Mouse (Mus musculus) mature B cell (primary cell): Measurements from ENCODE around the gene Olfr92.
"Not testable (repeated sequence)": the region's sequence is repeated elsewhere in the genome, so short reads cannot be mapped to it uniquely, and the experiment has no call there.

Source experiments
- in situ Hi-C: fragments of 300-500 bp; cut with MboI; formaldehyde crosslinking; loops from 2 replicates; pipeline ENCODE4 v1.14.3; 2019

Gene Olfr92

DNA sequence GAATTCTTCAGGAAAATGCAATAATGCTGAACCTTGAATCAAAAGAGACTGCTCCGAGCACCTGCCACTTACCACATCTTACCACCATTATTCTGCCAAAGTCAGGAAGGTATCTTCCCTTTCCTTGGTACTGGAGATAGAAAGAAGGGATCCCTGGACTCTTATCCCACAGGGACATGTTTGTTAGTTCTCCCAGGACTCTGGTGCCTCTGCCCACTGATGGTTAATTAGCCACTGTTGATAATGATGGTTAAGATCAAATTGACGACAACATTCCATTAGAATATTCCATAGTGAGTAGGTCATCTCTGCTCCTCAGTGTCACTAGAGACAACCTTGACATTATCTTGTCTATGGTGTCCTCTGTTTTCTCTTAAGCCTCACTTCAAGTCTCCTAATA lies at the start of gene Olfr92:
TSS of gene Olfr92 (minus strand) at position 101 of the 400 bp plus-strand sequence.
- in situ Hi-C loops = no loop called here

DNA sequence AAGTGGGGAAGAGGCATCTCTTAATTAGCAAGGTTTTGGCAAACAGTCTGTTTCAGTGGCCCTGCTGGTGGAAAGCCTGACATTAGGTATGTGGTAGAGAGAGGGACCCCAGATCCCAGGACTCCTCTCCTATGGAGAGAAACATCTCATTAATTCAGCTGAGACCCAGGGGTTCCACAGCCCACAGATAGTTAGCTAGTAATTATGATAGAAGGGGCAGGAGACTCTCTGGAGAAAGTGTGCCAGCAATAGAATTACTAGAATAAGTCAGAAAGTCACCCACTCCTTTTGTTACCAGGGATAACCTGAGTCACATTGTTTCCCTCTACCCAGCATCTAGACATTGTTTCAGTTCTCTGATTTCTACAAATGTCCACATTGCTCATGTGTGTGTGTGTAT lies 41.5 kb upstream of the Olfr92 start, which contains the start of gene Olfr93:
TSS of gene Olfr93 (minus strand) at position 101 of the 400 bp plus-strand sequence.
- in situ Hi-C loops = no loop called here

DNA sequence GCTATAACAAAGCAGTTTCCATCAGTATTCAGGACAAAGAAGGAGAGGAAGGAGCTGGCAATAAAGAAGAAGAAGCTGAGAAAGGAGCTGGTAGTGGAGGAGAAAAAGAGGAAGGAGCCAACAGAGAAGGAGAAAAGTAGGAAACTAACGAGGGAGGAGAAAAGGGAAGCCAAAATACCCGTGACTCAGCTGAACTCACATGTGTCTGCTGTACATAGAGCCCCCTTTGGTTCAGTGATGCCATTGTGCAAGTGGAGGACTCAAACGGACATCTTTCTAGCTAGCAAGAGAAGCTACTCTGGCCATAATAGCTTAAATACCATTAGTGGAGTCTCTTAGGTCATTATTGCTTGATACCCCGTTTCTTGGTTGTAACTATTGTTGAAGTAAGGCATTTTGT lies 11.5 kb upstream of the Olfr92 start:
- in situ Hi-C loops = not testable (repeated sequence)

GRCm38 (mm10) chr17:37098178-37098577 lies 21.7 kb downstream of the Olfr92 start, which contains the start of gene Olfr91:
Olfr91 (minus strand) TSS chr17:37098278.
- in situ Hi-C loops = no loop called here

GRCm38 (mm10) chr17:37093289-37093688 lies 26.6 kb downstream of the Olfr92 start:
- in situ Hi-C loops = no loop called here

- in situ Hi-C loops = no loop called here
Measured at GRCm38 (mm10) chr17:37092198-37092597, 27.7 kb downstream of the Olfr92 start.

- in situ Hi-C loops = no loop called here
Measured at GRCm38 (mm10) chr17:37088399-37088798, 31.5 kb downstream of the Olfr92 start, which contains the start of gene Olfr90. Olfr90 (minus strand) TSS chr17:37088499.

GRCm38 (mm10) chr17:37085545-37085944 lies 34.3 kb downstream of the Olfr92 start:
- in situ Hi-C loops = no loop called here

DNA sequence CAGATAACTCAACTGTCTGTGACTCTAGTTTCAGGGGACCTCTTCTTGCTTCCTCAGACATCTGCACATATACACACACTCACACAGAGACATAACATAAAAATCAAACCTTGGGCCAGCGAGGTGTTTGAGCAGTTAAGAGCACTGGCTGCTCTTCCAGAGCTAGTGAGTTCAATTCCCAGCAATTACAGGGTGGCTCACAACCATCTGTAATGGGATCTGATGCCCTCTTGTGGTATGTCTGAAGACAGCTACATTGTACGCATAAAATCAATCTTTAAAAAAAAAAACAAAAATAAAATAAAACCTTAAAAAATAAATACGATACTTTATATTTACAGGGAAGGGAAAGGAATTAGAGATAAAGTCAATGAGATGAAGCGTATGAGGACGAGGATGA lies 35.3 kb downstream of the Olfr92 start:
- in situ Hi-C loops = no loop called here

DNA sequence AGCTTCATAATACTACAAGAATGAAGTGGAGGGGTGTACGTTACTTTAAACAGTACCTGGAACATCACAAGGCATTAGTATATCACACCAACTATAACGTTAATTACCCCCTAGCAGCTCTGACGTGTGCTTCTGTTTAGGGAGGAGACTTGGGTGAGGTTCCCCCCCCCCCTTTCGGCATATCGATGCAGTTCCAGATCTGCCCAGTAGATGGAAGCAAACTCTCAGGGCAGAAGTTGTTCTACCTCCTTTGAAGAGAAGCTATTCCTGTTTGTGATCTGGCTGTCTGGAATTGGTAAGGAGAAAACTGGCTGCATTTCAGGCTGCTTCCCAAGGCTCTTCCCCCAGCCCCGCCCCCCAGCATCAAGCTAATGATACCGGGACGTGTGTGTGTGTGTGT lies 36.6 kb downstream of the Olfr92 start:
- in situ Hi-C loops = no loop called here

DNA sequence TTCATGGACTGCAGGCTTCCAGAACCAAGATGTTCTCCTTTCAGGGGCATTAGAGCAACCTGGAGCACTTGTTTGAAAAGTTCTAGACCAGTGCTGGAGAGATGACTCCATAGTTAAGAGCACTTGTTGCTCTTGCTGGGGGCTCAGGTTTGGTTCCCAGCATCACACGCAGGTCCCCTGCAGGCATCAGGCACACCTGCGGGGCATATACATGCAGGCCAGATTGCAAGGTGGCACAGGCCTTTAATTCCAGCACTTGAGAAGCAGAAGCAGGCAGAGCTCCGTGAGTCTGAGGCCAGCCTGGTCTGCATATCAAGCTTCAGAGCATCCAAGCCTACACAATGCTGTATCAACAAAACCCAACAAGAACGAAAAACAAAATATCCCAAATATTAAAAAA lies 38.2 kb downstream of the Olfr92 start:
- in situ Hi-C loops = no loop called here

DNA sequence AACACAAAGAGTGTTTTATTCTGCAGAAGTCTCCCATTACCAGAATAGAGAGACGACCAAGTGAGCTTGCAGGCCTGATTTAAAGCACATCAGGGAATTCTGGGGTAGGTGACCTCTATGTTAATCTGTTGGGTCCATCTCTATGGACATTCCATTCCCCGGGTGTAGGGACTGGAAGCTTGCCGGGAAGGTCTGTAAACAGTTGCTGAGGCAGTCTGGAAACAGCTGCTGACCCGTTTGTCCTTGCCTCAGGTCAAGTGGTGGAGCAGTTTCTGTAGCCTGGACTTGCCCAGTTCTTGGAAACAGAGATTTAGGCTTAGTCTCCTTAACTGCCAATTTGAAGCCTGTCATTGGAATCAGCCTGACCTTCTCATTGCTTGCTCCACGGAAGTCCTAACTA lies 39.8 kb downstream of the Olfr92 start:
- in situ Hi-C loops = no loop called here

DNA sequence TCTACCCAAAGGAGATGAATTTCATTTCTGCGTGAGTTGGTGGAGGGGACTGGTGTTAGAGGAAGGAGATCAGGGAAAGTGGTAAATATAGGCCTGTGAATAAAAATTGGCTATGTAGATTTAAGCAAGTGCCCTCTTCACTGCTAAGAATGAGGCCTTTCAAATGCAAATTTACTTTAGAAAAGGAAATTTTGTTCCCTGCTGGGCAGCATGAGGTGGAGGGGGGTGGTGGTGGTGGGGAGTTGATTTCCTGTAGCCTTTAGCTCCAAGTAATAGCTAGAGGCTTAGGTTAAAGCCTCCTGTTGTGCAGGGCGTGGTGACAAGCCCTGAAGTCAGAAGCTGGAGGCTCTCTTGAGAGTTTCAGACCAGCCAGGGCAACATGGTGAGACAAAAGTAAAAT lies 40.9 kb downstream of the Olfr92 start:
- in situ Hi-C loops = no loop called here

- in situ Hi-C loops = no loop called here
Measured at GRCm38 (mm10) chr17:37078193-37078592, 41.7 kb downstream of the Olfr92 start.

- in situ Hi-C loops = no loop called here
Measured at GRCm38 (mm10) chr17:37075766-37076165, 44.1 kb downstream of the Olfr92 start.

GRCm38 (mm10) chr17:37075181-37075580 lies 44.7 kb downstream of the Olfr92 start:
- in situ Hi-C loops = no loop called here

DNA sequence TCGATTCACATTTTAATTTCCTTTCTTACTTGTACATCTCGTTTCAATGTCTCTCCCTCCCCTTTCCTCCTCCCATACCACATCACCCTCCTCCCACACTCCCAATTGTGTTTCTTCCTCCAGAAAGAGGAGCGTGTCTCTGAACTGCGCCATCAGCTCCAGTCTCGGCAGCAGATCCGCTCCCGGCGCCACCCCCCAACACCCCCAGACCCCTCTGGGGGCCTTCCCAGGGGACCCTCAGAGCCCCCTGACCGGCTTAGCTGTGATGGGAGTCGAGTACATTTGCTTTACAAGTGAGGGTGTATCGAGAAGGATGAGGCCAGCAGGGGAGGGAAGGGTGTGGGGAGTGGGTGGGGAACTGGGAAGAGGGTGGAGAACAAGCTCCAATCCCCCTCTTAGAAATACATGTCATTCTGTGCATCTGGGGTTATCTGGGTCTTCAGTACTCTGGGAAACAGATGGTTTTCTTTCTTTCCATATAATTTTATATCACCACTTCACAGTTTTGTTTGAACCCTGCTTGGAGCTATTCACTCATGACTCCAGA lies 47.1 kb downstream of the Olfr92 start:
- in situ Hi-C loops = no loop called here

GRCm38 (mm10) chr17:37072080-37072729 lies 47.7 kb downstream of the Olfr92 start:
- in situ Hi-C loops = no loop called here

DNA sequence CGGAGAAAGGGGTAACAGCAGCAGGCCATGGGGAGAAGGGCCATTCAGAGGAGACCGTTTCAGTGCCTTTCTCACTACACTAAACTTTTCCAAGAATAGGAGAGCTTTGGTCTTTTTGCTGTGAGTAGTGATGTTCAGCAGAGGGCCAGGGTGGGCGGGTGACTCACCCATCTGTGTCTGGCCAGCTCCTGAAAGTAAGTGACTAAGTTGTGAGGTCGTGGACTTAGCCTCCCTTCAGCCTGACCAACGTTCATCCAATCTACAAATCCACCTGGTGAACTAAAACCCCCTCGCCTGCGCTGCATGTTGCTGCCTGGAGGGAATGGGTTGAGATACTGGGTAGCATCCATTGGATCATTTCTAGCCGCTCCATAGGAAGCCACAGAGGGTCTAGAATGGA lies 49.8 kb downstream of the Olfr92 start:
- in situ Hi-C loops = no loop called here

DNA sequence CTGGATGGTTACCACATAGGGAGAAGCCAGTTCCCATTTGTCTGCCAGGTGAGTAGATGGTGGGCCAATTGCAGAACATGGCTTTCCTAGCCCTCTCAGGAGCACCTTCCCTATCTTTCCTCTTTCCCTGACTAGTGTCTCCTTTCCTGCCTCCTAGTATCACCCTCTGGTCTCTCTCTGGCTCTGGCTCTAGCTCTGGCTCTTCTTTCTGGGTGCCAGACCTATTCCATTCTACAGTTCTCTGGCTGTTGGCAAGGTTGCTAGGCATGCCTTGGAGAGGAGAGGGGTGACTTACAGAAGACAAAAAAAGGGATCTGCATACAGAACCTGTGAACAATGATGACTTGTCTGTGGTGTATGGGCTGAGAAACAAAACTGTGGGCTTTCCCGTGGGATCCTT lies 52.0 kb downstream of the Olfr92 start:
- in situ Hi-C loops = no loop called here

DNA sequence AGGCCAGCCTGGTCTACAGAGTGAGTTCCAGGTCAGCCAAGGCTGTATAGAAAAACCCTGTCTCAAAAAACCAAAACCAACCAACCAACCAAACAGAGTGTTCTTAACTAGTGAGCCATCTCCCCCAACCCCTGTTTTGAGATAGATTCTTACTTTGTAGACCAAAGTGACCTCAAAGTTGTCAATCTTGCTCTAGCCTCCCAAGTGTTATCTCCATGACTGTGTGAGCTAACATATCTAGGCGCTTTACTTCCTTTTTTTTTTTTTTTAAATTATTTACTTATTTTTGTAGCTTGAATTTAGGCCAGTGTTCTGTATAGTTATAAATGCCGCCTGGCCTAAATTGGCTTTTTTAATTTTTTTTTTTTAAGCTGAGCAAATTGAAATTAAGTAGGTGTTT lies 53.9 kb downstream of the Olfr92 start:
- in situ Hi-C loops = no loop called here

DNA sequence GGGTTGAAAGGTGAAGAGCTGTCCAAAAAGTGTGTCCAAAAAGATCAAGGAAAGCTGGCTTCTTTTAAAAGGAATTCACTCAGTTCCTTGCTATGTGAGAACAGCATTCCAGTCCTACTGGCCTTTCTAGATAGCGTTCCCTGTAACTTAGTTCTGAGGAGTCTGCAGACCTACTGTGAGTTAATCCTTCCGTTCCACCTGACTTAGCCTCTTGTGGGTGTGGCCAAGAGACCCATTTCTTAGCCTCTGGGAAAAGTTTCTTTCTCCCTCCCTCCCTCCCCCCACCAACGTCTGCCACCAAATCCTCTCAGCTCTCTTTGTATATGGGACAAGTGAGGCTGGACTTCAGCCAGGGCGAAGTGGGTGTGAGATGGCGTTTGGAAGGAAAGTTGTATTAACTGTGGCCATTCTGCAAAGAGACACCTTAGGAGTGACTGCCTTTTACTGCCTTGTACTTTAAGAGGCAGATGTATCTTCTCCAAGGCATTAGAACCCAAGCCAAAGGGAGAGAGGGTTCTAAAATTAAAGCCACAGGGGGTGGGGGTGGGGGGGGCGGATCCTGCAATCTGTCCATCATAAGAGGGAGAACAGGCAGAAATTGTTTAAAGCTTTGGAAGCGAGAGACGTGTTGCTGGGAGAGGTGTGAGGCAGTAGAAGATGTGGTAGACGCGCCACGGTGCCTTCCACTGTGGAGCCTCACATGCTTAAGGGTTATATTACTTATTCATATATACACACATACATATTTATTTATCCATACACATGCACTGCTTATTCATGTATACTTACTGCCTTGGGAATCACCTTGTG lies 56.0 kb downstream of the Olfr92 start:
- in situ Hi-C loops = no loop called here

- in situ Hi-C loops = no loop called here
Measured at GRCm38 (mm10) chr17:37063063-37063462, 56.8 kb downstream of the Olfr92 start.
